Mouse (Mus musculus): ENCODE measurements around the gene Amigo2. TPM values are rescaled to one million over a fixed set of nuclear protein-coding genes. Genes with fewer than 3 reads are reported as not detected.

Amigo2 gene
- polyA plus RNA-seq, 1 experiment: 0.99 TPM

GRCm38 (mm10) chr15:97286731-97287130, 39.6 kb upstream of the Amigo2 start:
- Histone ChIP-seq H3K4me3 (ENCODE audit: insufficient read depth, low read depth, low read length) (no peak overlapping the region), H3K27me3 (replicated peaks; ENCODE audit: control insufficient read depth, insufficient read depth, low read length) (no peaks in the 10 kb centered on the region), H3K36me3 (ENCODE audit: control insufficient read depth, insufficient read depth, low read length) (no peaks in the 10 kb centered on the region), H3K27ac (ENCODE audit: insufficient read depth, low read depth, low read length) (no peak overlapping the region), H3K4me1 (ENCODE audit: control insufficient read depth, insufficient read depth, low read length) (no peaks in the 10 kb centered on the region)
- 78% methylated on average over 10 of the region's 10 CpGs for WGBS
- TF ChIP-seq POLR2A (IDR thresholded peaks at IDR 0.05; ENCODE audit: low read depth, low read length) (no peak), CTCF (conservative IDR thresholded peaks at IDR 0.05; ENCODE audit: insufficient read depth, insufficient read length, low read depth, low read length) (no peak)
- no peak for DNase-seq

GRCm38 (mm10) chr15:97285665-97286212, 38.7 kb upstream of the Amigo2 start:
- no peak overlapping the region for H3K27ac ChIP-seq (ENCODE audit: insufficient read depth, low read depth, low read length)
- no peak for TF ChIP-seq CTCF (conservative IDR thresholded peaks at IDR 0.05; ENCODE audit: insufficient read depth, insufficient read length, low read depth, low read length)
- TF ChIP-seq POLR2A (IDR thresholded peaks at IDR 0.05; ENCODE audit: low read depth, low read length): no peak
- no peaks in the 10 kb centered on the region for H3K27me3 ChIP-seq (replicated peaks; ENCODE audit: control insufficient read depth, insufficient read depth, low read length)
- DNase-seq: no peak
- no peak overlapping the region for H3K4me3 ChIP-seq (ENCODE audit: insufficient read depth, low read depth, low read length)
- H3K36me3 ChIP-seq (ENCODE audit: control insufficient read depth, insufficient read depth, low read length): no peaks in the 10 kb centered on the region
- no peaks in the 10 kb centered on the region for H3K4me1 ChIP-seq (ENCODE audit: control insufficient read depth, insufficient read depth, low read length)
- WGBS: 87% methylated on average over 10 of the region's 10 CpGs

- no peaks in the 10 kb centered on the region for H3K36me3 ChIP-seq (ENCODE audit: control insufficient read depth, insufficient read depth, low read length)
- 80% methylated on average over 5 of the region's 5 CpGs for WGBS
- DNase-seq: no peak
- no peak overlapping the region for H3K4me3 ChIP-seq (ENCODE audit: insufficient read depth, low read depth, low read length)
- H3K4me1 ChIP-seq (ENCODE audit: control insufficient read depth, insufficient read depth, low read length): no peaks in the 10 kb centered on the region
- no peaks in the 10 kb centered on the region for H3K27me3 ChIP-seq (replicated peaks; ENCODE audit: control insufficient read depth, insufficient read depth, low read length)
- TF ChIP-seq POLR2A (IDR thresholded peaks at IDR 0.05; ENCODE audit: low read depth, low read length): no peak
- TF ChIP-seq CTCF (conservative IDR thresholded peaks at IDR 0.05; ENCODE audit: insufficient read depth, insufficient read length, low read depth, low read length): no peak
- no peak overlapping the region for H3K27ac ChIP-seq (ENCODE audit: insufficient read depth, low read depth, low read length)
These were observed 37.1 kb upstream of the Amigo2 start for GRCm38 (mm10) chr15:97284201-97284600.

- no peak overlapping the region for H3K27ac ChIP-seq (ENCODE audit: insufficient read depth, low read depth, low read length)
- no peak for DNase-seq
- H3K27me3 ChIP-seq (replicated peaks; ENCODE audit: control insufficient read depth, insufficient read depth, low read length): no peaks in the 10 kb centered on the region
- no peaks in the 10 kb centered on the region for H3K36me3 ChIP-seq (ENCODE audit: control insufficient read depth, insufficient read depth, low read length)
- H3K4me3 ChIP-seq (ENCODE audit: insufficient read depth, low read depth, low read length): no peak overlapping the region
- H3K4me1 ChIP-seq (ENCODE audit: control insufficient read depth, insufficient read depth, low read length): no peaks in the 10 kb centered on the region
- WGBS: 84% methylated on average over 6 of the region's 6 CpGs
- TF ChIP-seq POLR2A (IDR thresholded peaks at IDR 0.05; ENCODE audit: low read depth, low read length): no peak
- no peak for TF ChIP-seq CTCF (conservative IDR thresholded peaks at IDR 0.05; ENCODE audit: insufficient read depth, insufficient read length, low read depth, low read length)
These were observed 35.4 kb upstream of the Amigo2 start for GRCm38 (mm10) chr15:97282572-97282881.

GRCm38 (mm10) chr15:97281712-97282571, 34.9 kb upstream of the Amigo2 start:
- 84% methylated on average over 10 of the region's 10 CpGs for WGBS
- Histone ChIP-seq H3K27ac (ENCODE audit: insufficient read depth, low read depth, low read length) (no peak overlapping the region), H3K4me1 (ENCODE audit: control insufficient read depth, insufficient read depth, low read length) (0 out of 2 replicates have a peak, but pooled peaks cover under 1% of the 10 kb centered on the region), H3K4me3 (ENCODE audit: insufficient read depth, low read depth, low read length) (no peak overlapping the region), H3K27me3 (replicated peaks; ENCODE audit: control insufficient read depth, insufficient read depth, low read length) (no peaks in the 10 kb centered on the region), H3K36me3 (ENCODE audit: control insufficient read depth, insufficient read depth, low read length) (no peaks in the 10 kb centered on the region)
- no peak for DNase-seq
- TF ChIP-seq POLR2A (IDR thresholded peaks at IDR 0.05; ENCODE audit: low read depth, low read length) (no peak), CTCF (conservative IDR thresholded peaks at IDR 0.05; ENCODE audit: insufficient read depth, insufficient read length, low read depth, low read length) (no peak)

- TF ChIP-seq POLR2A (IDR thresholded peaks at IDR 0.05; ENCODE audit: low read depth, low read length) (no peak), CTCF (conservative IDR thresholded peaks at IDR 0.05; ENCODE audit: insufficient read depth, insufficient read length, low read depth, low read length) (no peak)
- WGBS: 79% methylated on average over 9 of the region's 9 CpGs
These were observed 33.7 kb upstream of the Amigo2 start for GRCm38 (mm10) chr15:97280776-97281175.

GRCm38 (mm10) chr15:97280131-97280530, 33.0 kb upstream of the Amigo2 start:
- no peaks in the 10 kb centered on the region for H3K27me3 ChIP-seq (replicated peaks; ENCODE audit: control insufficient read depth, insufficient read depth, low read length)
- TF ChIP-seq POLR2A (IDR thresholded peaks at IDR 0.05; ENCODE audit: low read depth, low read length): no peak
- no peak for TF ChIP-seq CTCF (conservative IDR thresholded peaks at IDR 0.05; ENCODE audit: insufficient read depth, insufficient read length, low read depth, low read length)
- 0 out of 2 replicates have a peak, but pooled peaks cover 4% of the 10 kb centered on the region for H3K4me1 ChIP-seq (ENCODE audit: control insufficient read depth, insufficient read depth, low read length)
- H3K4me3 ChIP-seq (ENCODE audit: insufficient read depth, low read depth, low read length): no peak overlapping the region
- 93% methylated on average over 8 of the region's 8 CpGs for WGBS
- no peak for DNase-seq
- H3K36me3 ChIP-seq (ENCODE audit: control insufficient read depth, insufficient read depth, low read length): no peaks in the 10 kb centered on the region
- no peak overlapping the region for H3K27ac ChIP-seq (ENCODE audit: insufficient read depth, low read depth, low read length)

More at GRCm38 (mm10) chr15:97280776-97281175, 33.7 kb upstream of the Amigo2 start:
- 0 out of 2 replicates have a peak, but pooled peaks cover 4% of the 10 kb centered on the region for H3K4me1 ChIP-seq (ENCODE audit: control insufficient read depth, insufficient read depth, low read length)
- no peak for DNase-seq
- no peak overlapping the region for H3K27ac ChIP-seq (ENCODE audit: insufficient read depth, low read depth, low read length)
- no peak overlapping the region for H3K4me3 ChIP-seq (ENCODE audit: insufficient read depth, low read depth, low read length)
- H3K36me3 ChIP-seq (ENCODE audit: control insufficient read depth, insufficient read depth, low read length): no peaks in the 10 kb centered on the region
- no peaks in the 10 kb centered on the region for H3K27me3 ChIP-seq (replicated peaks; ENCODE audit: control insufficient read depth, insufficient read depth, low read length)

Measured in kidney, adult 2 months (tissue).